Mouse (Mus musculus) induced T-regulatory cell, adult 2 months (primary cell): Measurements from ENCODE around the gene Tcl1b3.
"Not testable (repeated sequence)": the region's sequence is repeated elsewhere in the genome, so short reads cannot be mapped to it uniquely, and the experiment has no call there.

Source experiments
- DNase-seq: peaks from one replicate; pipeline ENCODE4 v3.0.0-alpha.2; 2012; ENCODE audit warnings: low read depth

The Tcl1b3 gene

DNA sequence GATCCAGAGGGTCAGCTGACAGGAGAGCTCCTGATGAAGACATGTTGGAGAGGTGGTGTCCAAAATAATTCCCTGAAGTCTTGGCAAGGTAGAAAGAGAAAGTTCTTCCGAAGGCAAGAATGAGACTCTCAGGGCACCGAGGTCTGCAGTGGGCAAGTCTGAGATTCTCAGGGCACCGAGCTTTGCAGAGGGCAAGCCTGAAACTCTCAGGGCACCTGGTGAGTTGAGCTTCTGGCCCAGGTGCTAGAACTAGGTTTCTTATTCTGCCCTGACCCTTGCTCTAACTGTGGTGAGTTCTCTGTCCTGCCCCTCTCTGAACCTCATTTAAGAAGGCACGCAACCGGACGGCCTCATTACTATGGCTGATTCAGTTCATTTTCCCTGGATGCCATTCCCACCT is at the start of gene Tcl1b3:
Tcl1b3 (plus strand) TSS at position 301 of the 400 bp plus-strand sequence.
- DNase-seq, result not testable (repeated sequence)

DNA sequence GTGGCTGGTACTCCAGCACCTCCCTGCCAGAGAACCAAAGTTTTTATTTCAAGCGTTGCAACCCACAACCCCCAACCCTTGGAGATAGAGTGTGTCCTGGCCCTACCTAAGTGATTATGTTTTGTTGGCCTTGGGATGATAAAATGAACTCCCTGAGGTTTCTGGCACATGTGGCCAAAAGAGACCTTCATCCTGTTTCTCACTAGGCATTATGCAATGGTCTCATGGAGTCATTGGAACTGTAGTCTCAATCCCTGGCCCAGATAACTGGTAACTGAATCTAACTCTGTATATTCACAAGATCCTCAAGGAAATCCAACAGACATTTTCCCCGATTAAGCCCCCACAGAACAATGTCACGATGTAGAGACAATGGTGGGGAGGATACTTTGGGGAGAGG is 47.7 kb upstream of the Tcl1b3 start:
- DNase-seq, result no peak

- DNase-seq, result not testable (repeated sequence)
Measured at GRCm38 (mm10) chr12:105144928-105145327, 45.9 kb upstream of the Tcl1b3 start.

- DNase-seq, result no peak
Measured at GRCm38 (mm10) chr12:105145714-105146113, 45.1 kb upstream of the Tcl1b3 start, which contains the start of gene Tcl1b2. Gene Tcl1b2 (plus strand): TSS chr12:105146014.

DNA sequence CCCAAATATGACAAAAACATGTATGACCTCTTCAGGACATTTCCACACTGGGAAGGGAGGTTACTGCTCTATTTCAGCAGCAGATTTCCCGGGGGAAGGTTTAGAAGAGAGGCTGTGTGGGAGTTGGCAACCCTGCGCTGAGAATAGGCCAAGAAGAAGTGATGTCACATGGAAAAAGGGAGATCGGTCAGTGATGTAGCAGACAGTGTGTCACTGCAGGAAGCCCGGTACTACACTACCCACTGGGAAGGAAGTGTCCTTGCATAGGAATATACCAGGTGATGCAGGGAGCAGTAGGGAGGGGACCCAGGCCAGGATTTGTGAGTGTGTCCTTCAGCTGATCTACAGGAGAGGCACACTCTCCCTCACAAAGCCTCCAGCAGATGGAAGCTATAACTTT is 35.6 kb upstream of the Tcl1b3 start:
- DNase-seq, result not testable (repeated sequence)

- DNase-seq, result no peak
Measured at GRCm38 (mm10) chr12:105158842-105159241, 32.0 kb upstream of the Tcl1b3 start.

GRCm38 (mm10) chr12:105159390-105159789 is 31.5 kb upstream of the Tcl1b3 start, which contains the start of gene Tcl1b1:
Gene Tcl1b1 (plus strand): TSS chr12:105159690.
- DNase-seq, result no peak

DNA sequence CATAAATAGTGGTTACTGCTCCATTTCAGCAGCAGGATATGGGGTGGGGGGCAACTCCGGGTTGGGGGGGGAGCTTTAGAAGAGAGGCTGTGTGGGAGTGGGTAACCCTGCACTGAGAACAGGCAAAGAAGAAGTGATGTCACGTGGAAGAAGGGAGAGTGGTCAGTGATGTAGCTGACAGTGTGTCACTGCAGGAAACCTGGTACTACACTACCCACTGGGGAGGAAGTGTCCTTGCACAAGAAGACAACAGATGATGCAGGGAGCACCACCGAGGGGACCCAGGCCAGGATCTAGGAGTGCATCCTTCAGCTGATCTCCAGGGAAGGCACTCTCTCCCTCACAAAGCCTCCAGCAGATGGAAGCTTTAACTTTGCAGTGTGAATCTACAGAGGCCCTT is 24.1 kb upstream of the Tcl1b3 start:
- no peak for DNase-seq

- DNase-seq, result no peak
Measured at GRCm38 (mm10) chr12:105173366-105173765, 17.5 kb upstream of the Tcl1b3 start.

DNA sequence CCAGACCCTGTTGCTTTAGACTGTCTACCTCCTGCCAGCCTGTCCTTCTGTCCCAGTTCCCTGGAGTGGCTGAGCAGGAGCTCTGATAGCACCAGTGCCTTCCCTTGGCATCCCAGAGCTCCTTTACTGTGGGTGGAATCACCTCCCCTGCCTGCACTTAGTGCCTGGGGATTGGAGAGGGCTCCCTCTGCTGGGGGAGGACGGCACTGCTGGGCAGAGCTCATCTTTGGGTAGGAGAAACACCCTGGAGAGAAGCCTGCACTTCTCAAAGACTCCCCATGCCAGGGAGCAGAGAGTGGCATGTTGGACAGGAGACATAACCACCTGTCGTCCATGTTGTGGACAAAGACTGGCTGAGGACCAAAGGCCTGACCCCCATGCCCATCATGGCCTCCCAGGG is 16.5 kb upstream of the Tcl1b3 start:
- peak; percentile 17 for DNase-seq

GRCm38 (mm10) chr12:105176044-105176443 is 14.8 kb upstream of the Tcl1b3 start, which contains the start of gene Tcl1b5:
Gene Tcl1b5 (plus strand): TSS chr12:105176344.
- DNase-seq, result not testable (repeated sequence)

DNA sequence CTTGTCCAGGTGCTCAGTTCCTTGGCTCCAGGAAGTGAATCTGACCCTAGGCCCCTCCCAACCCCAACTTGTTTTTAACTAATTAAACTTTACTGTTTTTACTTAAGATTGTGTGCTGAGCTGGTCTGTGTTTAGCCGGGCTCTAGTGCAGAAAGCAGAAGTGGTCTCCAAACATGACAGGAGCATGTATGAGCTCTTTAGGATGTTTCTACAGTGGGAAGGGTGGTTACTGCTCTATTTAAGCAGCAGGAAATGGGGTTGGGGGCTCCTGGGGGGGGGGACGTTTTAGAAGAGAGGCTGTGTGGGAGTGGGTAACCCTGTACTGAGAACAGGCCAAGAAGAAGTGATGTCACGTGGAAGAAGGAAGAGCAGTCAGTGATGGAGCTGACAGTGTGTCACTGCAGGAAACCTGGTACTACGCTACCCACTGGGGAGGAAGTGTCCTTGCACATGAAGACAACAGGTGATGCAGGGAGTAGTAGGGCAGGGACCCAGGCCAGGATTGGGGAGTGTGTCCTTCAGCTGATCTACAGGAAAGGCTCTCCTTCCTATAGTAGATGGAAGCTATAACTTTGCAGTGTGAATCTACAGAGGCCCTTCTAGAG is 9.7 kb upstream of the Tcl1b3 start:
- DNase-seq, result not testable (repeated sequence)

DNA sequence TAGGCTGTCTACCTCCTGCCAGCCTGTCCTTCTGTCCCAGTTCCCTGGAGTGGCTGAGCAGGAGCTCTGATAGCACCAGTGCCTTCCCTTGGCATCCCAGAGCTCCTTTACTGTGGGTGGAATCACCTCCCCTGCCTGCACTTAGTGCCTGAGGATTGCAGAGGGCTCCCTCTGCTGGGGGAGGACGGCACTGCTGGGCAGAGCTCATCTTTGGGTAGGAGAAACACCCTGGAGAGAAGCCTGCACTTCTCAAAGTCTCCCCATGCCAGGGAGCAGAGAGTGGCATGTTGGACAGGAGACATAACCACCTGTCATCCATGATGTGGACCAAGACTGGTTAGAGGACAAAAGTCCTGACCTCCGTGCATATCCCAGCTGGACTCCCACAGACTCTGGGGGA is 1.9 kb upstream of the Tcl1b3 start:
- DNase-seq, result not testable (repeated sequence)

- DNase-seq, result not testable (repeated sequence)
Measured at GRCm38 (mm10) chr12:105199684-105200497, 9.0 kb downstream of the Tcl1b3 start.

DNA sequence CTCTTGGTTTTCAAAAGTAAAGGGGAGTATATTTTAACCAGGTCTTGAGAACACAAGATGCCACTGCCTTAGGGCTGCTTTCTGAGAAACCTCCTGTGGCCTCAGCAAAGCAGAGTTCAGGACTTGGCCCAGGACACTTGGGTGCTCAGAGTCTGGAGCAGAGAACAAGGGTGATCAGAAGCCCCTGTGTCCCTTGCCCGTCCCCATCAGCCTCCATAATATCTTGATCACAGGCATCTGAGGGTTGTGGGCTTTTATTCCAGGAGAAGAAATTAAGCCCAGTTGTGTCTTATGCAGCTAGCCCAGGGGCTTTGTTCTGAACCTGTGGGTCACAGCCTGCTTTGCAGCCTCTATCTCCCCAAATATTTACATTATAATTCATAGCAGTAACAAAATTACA is 10.8 kb downstream of the Tcl1b3 start, which contains the start of gene Tcl1b4:
Tcl1b4 (plus strand) TSS at position 301 of the 400 bp plus-strand sequence.
- DNase-seq, result not testable (repeated sequence)

- DNase-seq, result no peak
Measured at GRCm38 (mm10) chr12:105207071-105207470, 16.2 kb downstream of the Tcl1b3 start.

DNA sequence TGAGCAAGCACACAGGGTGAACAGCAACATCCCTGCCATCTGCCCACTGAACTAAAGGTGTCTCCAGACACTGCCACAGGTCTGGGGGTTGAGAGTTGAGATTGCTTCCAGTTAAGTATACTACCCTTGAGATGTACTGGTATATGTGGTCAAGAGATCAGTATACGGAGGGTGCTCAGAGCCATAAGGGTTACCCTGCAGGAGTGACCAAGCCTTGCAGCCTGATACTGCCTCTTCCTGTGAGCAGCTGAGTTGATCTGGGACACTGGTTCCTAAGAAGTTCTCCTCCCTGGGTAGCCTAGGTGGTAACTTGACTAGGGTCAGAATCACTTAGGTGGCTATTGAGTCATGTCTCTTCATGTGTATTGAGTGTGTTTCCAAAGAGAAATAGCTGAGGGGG is 17.6 kb downstream of the Tcl1b3 start:
- DNase-seq, result no peak

DNA sequence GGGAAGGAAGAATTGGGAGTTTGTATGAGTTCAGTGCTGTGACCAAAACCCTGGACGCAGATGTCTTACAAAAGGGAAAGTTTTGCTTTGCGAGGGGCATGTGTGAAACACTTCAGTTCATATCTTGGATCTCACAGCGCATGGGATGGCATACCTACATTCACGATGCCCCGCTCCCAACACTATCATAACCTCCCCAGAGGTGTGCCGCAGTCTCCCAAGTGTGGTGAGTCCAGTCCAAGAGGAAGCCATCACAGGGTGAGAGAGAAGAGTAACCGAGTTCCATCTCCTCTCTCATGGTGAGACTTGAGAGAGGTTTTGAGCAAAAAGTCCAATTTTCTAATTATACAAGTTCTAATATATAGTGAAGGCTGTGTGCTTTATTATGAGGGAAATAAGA is 18.4 kb downstream of the Tcl1b3 start:
- DNase-seq, result no peak

DNA sequence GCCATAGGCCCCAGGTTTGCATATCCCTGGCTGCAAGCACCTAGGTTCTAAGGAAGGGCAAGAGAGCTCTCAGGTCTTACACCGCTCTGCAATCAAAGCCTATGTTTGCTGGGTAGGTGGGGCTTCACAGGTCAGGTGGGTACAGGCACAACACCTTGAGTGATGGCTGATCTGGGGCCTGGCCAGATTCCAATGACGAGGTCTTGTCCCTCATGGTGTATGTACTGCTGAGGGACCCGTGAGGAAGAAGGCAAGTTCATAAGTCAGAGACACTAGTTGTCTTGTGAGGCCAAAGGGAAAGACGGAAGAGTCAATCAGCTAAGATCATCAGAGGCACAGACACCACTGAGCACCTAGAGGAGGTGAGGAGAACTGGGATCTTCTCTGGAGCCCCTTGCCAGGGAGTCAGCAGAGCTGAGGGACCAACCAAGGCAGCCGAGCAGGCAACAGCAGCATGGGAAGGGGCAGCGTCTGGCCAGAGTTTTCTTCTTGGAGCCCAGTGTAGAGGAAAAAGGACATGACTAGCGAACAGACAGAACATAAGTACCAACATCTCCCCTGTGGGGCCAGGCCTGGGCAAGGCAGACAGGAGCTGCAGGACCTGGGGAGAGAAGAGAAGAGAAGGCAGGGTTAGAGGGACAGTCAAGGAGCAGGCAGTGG is 26.4 kb downstream of the Tcl1b3 start:
- DNase-seq, result no peak

GRCm38 (mm10) chr12:105222601-105223319 is 31.9 kb downstream of the Tcl1b3 start, which contains the start of gene Tcl1:
Gene Tcl1 (minus strand): TSS chr12:105222793.
- DNase-seq, result no peak

DNA sequence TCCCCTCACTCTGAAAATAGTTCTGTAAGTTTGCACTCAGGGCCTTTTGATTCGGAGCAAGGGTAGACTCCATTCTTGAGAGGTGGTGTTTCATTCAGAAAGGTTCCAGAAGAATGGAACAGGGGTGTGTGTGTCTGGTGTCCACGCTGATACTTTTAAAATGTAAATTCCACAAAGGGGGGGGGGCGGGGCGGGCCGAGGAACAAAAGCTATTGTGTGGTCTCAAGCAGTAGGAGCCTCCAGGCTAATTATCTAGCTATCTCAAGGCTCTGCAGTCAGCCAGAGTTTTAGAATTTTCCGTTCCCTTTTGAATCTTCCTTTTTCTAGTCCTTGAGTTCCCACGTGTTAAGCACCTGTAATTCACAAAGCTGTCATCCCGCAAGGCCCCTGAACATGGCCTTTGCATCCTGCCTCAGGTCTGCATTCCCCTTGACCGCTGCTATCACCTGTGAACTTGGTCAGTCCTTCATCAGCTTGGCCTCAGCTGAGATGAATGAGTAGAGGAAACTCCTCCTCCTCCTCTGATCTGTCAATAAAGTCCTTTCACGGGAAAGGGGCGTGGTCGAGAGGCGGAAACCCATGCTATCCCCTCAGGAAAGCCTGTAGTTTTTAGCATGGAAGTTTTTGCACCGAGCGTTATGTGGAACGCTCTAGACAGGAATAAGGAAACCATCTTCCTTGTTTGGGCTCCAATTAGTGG is 33.9 kb downstream of the Tcl1b3 start:
- DNase-seq, result no peak
